Comparison of ENCODE assay signal across 24 mouse cellular contexts in genomic region chr2:8428145-8428544, GRCm38 (mm10).
"Had no signal": no experiment of that assay in that cellular context is flagged by ENCODE, and none has a peak within 500 bp of the region (broad histone marks: within the 10 kb centered on the region; RNA-seq: fewer than 3 reads in every experiment).

No protein-coding gene starts in this region.

- H3K9ac ChIP-seq: heart, embryonic 12.5 days; hindbrain, embryonic 13.5 days; intestine, embryonic 15.5 days; kidney, embryonic 15.5 days; limb, embryonic 13.5 days; limb, embryonic 15.5 days had no signal

- H3K4me1 ChIP-seq: heart, embryonic 12.5 days; hindbrain, embryonic 13.5 days; intestine, embryonic 15.5 days; kidney, embryonic 15.5 days; limb, embryonic 13.5 days; limb, embryonic 15.5 days had no signal

- H3K4me3 ChIP-seq: gastrocnemius, adult 2 months; heart, embryonic 10.5 days; heart, embryonic 12.5 days; hindbrain, embryonic 13.5 days; intestine, embryonic 15.5 days; kidney, embryonic 15.5 days; limb, embryonic 13.5 days; limb, embryonic 15.5 days had no signal

- DNase-seq: gastrocnemius, adult 2 months; gastrocnemius, postnatal 10 days; gastrocnemius, postnatal 25 days; heart, adult 18-20 months; heart, postnatal 10 days; heart, postnatal 4 days; kidney, adult 18-20 months; kidney, adult 9 months; kidney, postnatal 14 days; kidney, postnatal 36 days; layer of hippocampus, adult 9-11 months; layer of hippocampus, postnatal 36 days; left cerebral cortex, postnatal 4 days had no signal

- H3K4me2 ChIP-seq: heart, embryonic 12.5 days; hindbrain, embryonic 13.5 days; intestine, embryonic 15.5 days; kidney, embryonic 15.5 days; limb, embryonic 13.5 days; limb, embryonic 15.5 days had no signal

- H3K9me3 ChIP-seq: heart, embryonic 10.5 days; heart, embryonic 12.5 days; hindbrain, embryonic 13.5 days; intestine, embryonic 15.5 days; kidney, embryonic 15.5 days; limb, embryonic 13.5 days; limb, embryonic 15.5 days had no signal

- ATAC-seq: forebrain, embryonic 16.5 days; inflammation-experienced regulatory T-cells, adult 6 months; intestine, embryonic 15.5 days; intestine, postnatal 0 days had no signal

- H3K36me3 ChIP-seq: heart, embryonic 10.5 days; heart, embryonic 12.5 days; hindbrain, embryonic 13.5 days; intestine, embryonic 15.5 days; kidney, embryonic 15.5 days; limb, embryonic 13.5 days; limb, embryonic 15.5 days had no signal

- H3K27me3 ChIP-seq: heart, embryonic 12.5 days; hindbrain, embryonic 13.5 days; intestine, embryonic 15.5 days; kidney, embryonic 15.5 days; limb, embryonic 13.5 days; limb, embryonic 15.5 days had no signal

- H3K27ac ChIP-seq: gastrocnemius, adult 2 months; heart, embryonic 10.5 days; hindbrain, embryonic 13.5 days; intestine, embryonic 15.5 days; kidney, embryonic 15.5 days; kidney, postnatal 0 days; limb, embryonic 13.5 days; limb, embryonic 15.5 days had no signal
